Mouse (Mus musculus) monocyte, adult 59 days (primary cell): Measurements from ENCODE around the gene Ccdc137. TPM values are rescaled to one million over a fixed set of nuclear protein-coding genes. Genes with fewer than 3 reads are reported as not detected.

Experiments
- total RNA-seq, 2 experiments: library from RNA; stranded (reverse); gene quantifications; one replicate each; pipeline ENCODE4 v1.2.4; 2023

Ccdc137 gene
- 10 to 100 TPM; 11.6 to 12.6 TPM for total RNA-seq

DNA sequence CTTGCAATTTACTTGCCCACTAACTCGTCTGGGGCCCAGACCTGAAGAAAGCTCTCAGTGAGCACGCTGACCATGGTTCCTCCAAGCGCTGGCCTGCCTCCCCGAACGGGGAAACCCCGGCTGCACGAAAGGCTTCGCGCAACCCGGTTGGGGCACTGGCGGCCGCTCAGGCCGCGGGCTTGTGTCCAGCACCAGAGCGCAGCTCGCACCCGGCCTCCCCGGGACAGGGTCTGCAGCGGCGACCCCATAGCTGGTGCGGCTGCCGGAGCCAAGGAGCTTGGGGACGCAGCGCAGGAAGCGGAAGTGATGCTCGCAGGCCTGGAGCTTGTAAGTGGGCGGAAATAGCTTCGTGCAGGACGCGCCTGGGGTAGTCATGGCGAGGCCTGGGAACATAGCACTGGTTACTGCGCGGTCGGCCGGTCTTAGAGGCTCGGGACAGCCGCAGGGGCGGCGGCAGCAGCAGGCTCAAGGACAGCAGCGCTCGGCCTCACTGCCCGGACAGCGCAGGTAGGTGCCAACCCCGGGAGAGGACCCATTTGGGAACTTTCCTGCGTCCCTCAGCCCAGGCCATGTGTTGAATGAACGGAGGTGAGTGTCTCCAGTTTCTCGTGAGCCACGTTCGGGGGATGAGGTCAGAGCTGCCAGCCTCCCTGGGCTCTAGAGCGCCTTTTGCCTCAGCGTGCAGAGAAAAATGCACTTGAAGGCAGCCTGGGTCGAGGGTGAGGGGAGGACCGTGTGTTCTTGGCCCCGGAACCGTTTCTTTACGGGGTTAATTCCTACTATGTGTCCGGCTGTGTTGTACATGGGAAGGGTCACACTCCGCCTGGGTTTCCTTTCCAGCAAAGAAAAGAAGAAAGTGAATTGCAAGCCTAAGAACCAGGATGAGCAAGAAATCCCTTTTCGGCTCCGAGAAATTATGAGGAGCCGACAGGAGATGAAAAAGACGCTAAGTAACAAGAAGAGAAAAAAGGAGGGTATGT lies at the start of gene Ccdc137, which contains the start of gene Oxld1:
Gene Ccdc137, plus strand, starts transcription at position 344 of the 980 bp plus-strand sequence.
Gene Oxld1, minus strand, starts transcription at position 297 of the 980 bp plus-strand sequence.

DNA sequence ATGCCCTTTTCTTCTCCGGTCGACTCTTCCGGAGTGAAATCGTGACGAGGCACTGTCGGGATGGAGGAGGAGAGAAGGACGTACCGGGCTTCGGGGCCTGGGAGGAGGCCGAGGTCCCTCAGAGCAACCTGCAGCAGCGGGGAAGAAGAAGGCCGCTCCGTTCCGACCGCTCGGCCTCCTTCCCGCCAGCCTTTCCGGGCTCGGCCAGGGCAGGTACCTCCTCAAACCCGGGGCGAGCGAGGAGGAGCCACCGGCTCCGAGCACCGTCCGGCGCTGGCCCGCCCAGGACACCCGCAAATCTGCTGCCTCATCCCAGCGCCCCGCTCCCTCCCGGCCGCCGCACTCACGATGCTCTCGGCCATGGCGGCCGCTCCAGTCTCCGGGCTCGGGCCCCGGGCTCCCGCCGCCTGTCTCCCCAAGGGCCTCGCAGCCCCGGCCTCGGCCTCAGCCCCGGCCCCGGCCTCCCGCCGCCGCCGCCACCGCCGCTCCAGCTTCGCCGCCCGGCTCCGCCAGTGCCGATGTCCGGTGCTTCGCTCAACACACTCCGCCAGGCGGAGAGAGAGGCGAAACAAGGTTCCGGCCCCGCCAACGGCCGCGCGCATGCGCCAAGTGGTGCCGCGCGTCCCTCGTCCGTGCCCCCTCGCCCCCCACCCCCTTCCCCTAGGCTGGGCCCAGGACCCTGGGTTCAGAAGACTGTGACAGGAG lies 20.6 kb upstream of the Ccdc137 start, which contains the start of gene Nploc4:
Gene Nploc4, minus strand, starts transcription at position 557 of the 705 bp plus-strand sequence.

DNA sequence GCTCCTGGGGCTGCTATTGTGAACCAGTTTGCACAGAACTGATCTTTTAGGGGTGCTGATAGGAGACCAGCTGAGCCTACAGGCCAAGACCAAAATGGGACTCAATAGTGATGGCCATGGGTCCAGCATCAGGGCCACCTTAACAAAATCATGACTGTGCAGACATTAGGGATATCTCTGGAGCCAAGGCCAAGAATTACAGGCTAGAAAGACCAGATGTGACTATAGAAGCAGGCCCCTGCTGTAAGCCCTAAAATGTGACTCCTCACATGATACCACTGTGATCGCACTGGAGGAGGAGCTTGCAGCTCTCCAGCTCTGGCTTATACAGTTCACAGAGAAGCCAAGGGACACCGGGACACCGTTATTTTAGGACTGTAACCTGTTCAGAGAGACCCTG lies 15.6 kb upstream of the Ccdc137 start, which contains the start of gene Tspan10:
Gene Tspan10, plus strand, starts transcription at position 301 of the 400 bp plus-strand sequence.

DNA sequence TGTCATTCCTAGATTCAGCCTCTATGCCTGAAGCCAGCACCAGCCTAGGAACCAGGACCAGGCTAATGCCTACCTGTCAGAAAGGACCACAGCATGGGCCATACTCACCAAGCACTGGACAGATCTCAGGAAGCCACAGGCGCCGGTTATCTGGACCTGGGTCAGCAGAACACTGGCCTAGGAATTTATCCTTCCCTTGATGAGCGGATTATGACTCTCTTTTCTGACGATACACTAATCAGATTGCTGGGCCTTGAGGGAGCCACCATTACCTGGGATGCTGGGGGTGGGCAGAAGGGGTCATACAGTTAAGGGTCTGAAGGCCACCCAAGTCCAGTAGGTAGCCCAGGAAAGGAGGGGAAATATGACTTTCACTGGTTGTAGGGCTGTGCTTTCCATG lies 4.6 kb upstream of the Ccdc137 start, which contains the start of gene Pde6g:
Gene Pde6g, minus strand, starts transcription at position 195 of the 400 bp plus-strand sequence.

DNA sequence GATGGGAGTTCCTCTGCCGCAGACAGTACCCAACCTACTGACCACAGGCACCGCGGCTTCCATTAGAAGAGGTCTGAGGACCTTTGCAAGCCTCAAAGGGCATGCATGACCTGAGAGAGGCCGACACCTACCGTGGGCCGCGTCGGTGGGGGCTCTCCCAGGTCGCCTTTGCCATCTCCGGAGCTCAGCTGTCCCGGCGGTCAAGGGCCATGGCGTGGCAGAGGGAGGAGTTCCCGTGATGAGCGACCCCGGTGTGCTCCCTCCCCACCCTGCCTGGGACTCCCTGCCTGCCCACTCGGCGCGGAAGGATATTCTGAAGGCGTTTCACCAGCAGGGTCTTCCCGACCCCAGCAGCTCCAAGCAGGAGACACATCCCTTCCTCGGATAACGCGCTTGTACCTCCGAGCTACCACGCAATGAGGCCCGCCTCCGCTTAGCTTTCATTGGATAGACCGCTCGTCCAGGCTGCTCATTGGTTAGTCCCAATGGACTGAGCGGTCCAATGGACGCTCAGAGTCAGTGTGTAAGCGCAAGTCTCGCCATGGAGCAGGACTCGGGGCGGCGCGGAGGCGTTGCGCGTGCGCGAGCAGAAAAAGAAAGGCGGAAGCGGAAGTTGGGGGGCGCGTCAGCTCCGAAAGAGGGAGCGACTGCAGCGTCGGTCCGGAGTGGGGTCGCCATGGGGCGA lies 9.3 kb downstream of the Ccdc137 start, which contains the start of gene Arl16:
Gene Arl16, minus strand, starts transcription at position 557 of the 685 bp plus-strand sequence.

DNA sequence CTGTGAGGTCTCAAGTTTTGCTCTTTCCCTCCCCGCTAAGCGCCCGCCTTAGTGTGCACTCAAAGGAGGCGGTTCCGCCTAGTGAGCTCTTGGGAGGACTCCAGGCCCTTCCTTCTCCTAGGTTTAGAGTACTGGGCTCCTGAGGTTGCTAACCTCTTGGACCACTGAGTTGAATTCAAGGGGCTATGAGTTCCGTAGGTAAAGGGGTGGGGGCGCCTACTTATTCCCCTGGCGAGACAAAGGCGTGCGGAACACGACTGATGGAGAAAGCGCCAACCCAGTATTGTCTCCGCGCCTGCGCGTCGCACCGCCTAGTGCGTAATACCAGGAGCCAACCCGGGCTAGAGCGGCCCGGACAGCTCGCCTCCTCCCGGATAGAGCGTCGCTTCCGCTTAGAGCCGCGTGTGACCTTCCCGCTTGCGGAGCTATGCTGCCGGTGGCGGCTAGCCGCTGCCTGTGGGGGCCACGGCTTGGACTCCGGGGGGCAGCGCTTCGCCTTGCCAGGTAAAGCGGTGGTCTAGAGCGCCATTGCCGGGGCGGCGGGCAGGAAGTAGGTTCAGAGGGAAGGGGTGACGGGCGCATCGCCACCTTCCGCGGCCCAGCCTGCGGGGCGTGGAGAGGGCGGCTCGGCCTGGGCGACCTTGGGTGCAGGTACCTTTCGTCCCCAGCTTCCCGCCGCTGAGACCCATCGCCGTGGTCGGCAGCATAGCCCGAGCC lies 26.5 kb downstream of the Ccdc137 start, which contains the start of gene Mrpl12:
Gene Mrpl12, plus strand, starts transcription at position 349 of the 717 bp plus-strand sequence.

DNA sequence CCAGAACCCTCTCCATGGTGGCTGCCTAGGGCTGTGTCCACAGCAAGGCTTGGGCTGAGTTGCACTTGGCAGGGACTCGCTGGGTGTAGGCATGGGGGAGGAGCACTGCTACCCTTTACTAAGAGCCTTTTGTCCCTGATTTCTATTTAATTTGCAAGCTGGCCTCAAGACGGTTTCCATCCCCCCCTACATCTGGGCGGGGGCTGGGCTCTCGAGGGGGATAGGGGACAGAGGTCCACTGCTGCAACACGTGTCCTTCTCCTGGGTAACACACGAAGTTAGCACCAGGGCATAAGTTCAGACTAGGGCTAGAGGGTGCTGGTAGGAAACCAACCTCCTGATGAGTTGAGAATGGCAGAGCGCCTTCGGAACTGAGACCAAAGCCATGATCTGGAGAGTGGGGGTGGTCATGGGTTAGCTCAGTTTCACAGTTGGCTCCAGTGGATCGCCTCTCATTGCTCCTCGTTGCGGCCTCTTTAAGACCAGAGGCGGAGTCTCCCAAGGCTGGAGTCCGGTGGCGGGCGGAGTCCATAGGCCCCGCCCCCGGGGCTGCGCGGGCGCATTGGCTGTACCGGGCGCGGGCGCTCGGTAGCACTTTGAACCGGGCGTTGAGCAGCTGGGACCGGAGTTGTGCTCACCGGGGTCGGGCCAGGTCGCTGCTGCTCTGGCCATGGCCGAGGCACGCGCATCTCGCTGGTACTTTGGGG lies 33.6 kb downstream of the Ccdc137 start, which contains the start of gene Slc25a10:
Gene Slc25a10, plus strand, starts transcription at position 524 of the 707 bp plus-strand sequence.

Other genes starting within 250 kb of the Ccdc137 start
- gene Bahcc1, start 225.2 kb upstream of the Ccdc137 start, total RNA-seq = 1 to 10 TPM; 7.5 to 7.6 TPM
- 1,000 to 10,000 TPM; 2,824 to 3,098 TPM for gene Actg1, start 109.6 kb upstream of the Ccdc137 start, total RNA-seq
- gene Fscn2, start 96.6 kb upstream of the Ccdc137 start, total RNA-seq = not detected
- gene Faap100, start 79.4 kb upstream of the Ccdc137 start, total RNA-seq = 10 to 100 TPM; 15.8 to 18.4 TPM
- gene Nploc4, start 20.4 kb upstream of the Ccdc137 start, total RNA-seq = 10 to 100 TPM; 52.6 to 67.1 TPM
- gene Tspan10, start 15.5 kb upstream of the Ccdc137 start, total RNA-seq = 10 to 100 TPM in 1 of 2 experiments, 1 to 10 TPM in 1; 1.9 to 17.2 TPM
- under 1 TPM in 1 of 2 experiments, not detected in 1; 0.36 TPM for gene Pde6g, start 4.6 kb upstream of the Ccdc137 start, total RNA-seq
- gene Oxld1, start within 50 bp of the Ccdc137 start, total RNA-seq = 1 to 10 TPM; 8.9 to 9.5 TPM
- 10 to 100 TPM in 1 of 2 experiments, 1 to 10 TPM in 1; 7.8 to 11.3 TPM for gene Arl16, start 9.5 kb downstream of the Ccdc137 start, total RNA-seq
- 10 to 100 TPM; 25.0 to 26.6 TPM for gene Mrpl12, start 26.5 kb downstream of the Ccdc137 start, total RNA-seq
- gene Slc25a10, start 33.7 kb downstream of the Ccdc137 start, total RNA-seq = 10 to 100 TPM; 11.1 to 14.2 TPM
- not detected for gene Gcgr, start 72.6 kb downstream of the Ccdc137 start, total RNA-seq
- gene Mcrip1, start 91.6 kb downstream of the Ccdc137 start, total RNA-seq = 10 to 100 TPM; 52.0 to 52.6 TPM
- gene Ppp1r27, start 93.0 kb downstream of the Ccdc137 start, total RNA-seq = not detected
- gene P4hb, start 115.1 kb downstream of the Ccdc137 start, total RNA-seq = 100 to 1,000 TPM; 348 to 375 TPM
- gene Arhgdia, start 123.5 kb downstream of the Ccdc137 start, total RNA-seq = 100 to 1,000 TPM; 623 to 655 TPM
- 100 to 1,000 TPM in 1 of 2 experiments, 10 to 100 TPM in 1; 90.1 to 103 TPM for gene Alyref, start 140.2 kb downstream of the Ccdc137 start, total RNA-seq
- gene Anapc11, start 140.3 kb downstream of the Ccdc137 start, total RNA-seq = 10 to 100 TPM; 55.8 to 56.4 TPM
- 1 to 10 TPM in 1 of 2 experiments, not detected in 1; 1.4 TPM for gene Npb, start 150.4 kb downstream of the Ccdc137 start, total RNA-seq
- gene Pcyt2, start 159.8 kb downstream of the Ccdc137 start, total RNA-seq = 10 to 100 TPM; 66.8 to 75.4 TPM
- gene Sirt7, start 167.1 kb downstream of the Ccdc137 start, total RNA-seq = 100 to 1,000 TPM; 122 to 125 TPM
- 100 to 1,000 TPM in 1 of 2 experiments, 10 to 100 TPM in 1; 96.6 to 101 TPM for gene Mafg, start 175.5 kb downstream of the Ccdc137 start, total RNA-seq
- gene Pycr1, start 185.7 kb downstream of the Ccdc137 start, total RNA-seq = under 1 TPM in 1 of 2 experiments, not detected in 1; 0.27 TPM
- not detected for gene Myadml2, start 190.0 kb downstream of the Ccdc137 start, total RNA-seq
- not detected for gene Notum, start 203.1 kb downstream of the Ccdc137 start, total RNA-seq
- gene Aspscr1, start 214.9 kb downstream of the Ccdc137 start, total RNA-seq = 10 to 100 TPM; 77.9 to 83.1 TPM